In genomic region chr4:107580883-107581282, GRCm38 (mm10) we compare ENCODE assay signal across 22 mouse cellular contexts.
"Had no signal": no experiment of that assay in that cellular context is flagged by ENCODE, and none has a peak within 500 bp of the region (broad histone marks: within the 10 kb centered on the region; RNA-seq: fewer than 3 reads in every experiment).

No protein-coding gene starts in this region.

- DNase-seq: lung, adult 18-20 months; lung, embryonic 14.5 days; lung, postnatal 10 days; lung, postnatal 4 days; midbrain, embryonic 14.5 days; retina, postnatal 1 day; right cerebral cortex, adult 18-20 months; right cerebral cortex, postnatal 25 days; right cerebral cortex, postnatal 4 days; spleen, adult 18-20 months; thymus, adult 18-20 months; thymus, postnatal 14 days; thymus, postnatal 36 days had no signal

- H3K4me3 ChIP-seq: midbrain, embryonic 10.5 days; midbrain, embryonic 12.5 days; myocyte; neural tube, embryonic 13.5 days; neural tube, embryonic 15.5 days; stomach, embryonic 15.5 days had no signal

- H3K4me1 ChIP-seq: midbrain, embryonic 12.5 days; stomach, embryonic 15.5 days had no signal

- H3K36me3 ChIP-seq: midbrain, embryonic 10.5 days; midbrain, embryonic 12.5 days; neural tube, embryonic 13.5 days; neural tube, embryonic 15.5 days; stomach, embryonic 15.5 days had no signal

- H3K27me3 ChIP-seq: midbrain, embryonic 12.5 days; neural tube, embryonic 13.5 days; neural tube, embryonic 15.5 days; stomach, embryonic 15.5 days had no signal

- ATAC-seq: midbrain, embryonic 16.5 days had no signal

- H3K4me2 ChIP-seq: lung, embryonic 14.5 days; midbrain, embryonic 12.5 days; neural tube, embryonic 13.5 days; neural tube, embryonic 15.5 days; stomach, embryonic 15.5 days had no signal

- H3K27ac ChIP-seq: liver, embryonic 14.5 days; midbrain, embryonic 10.5 days; midbrain, embryonic 12.5 days; neural tube, embryonic 13.5 days; neural tube, embryonic 15.5 days; stomach, embryonic 15.5 days; stomach, postnatal 0 days had no signal

- H3K9me3 ChIP-seq: midbrain, embryonic 10.5 days; midbrain, embryonic 12.5 days; neural tube, embryonic 13.5 days; neural tube, embryonic 15.5 days; stomach, embryonic 15.5 days had no signal

- H3K9ac ChIP-seq: liver, embryonic 14.5 days; lung, embryonic 14.5 days; midbrain, embryonic 12.5 days; neural tube, embryonic 13.5 days; neural tube, embryonic 15.5 days; stomach, embryonic 15.5 days had no signal
